Mouse (Mus musculus): ENCODE data around the gene Tns1. TPM values are rescaled to one million over a fixed set of nuclear protein-coding genes. Genes with fewer than 3 reads are reported as not detected.

The Tns1 gene
- total and polyA plus RNA-seq, 3 experiments, result 0.11 TPM; not detected in 2

DNA sequence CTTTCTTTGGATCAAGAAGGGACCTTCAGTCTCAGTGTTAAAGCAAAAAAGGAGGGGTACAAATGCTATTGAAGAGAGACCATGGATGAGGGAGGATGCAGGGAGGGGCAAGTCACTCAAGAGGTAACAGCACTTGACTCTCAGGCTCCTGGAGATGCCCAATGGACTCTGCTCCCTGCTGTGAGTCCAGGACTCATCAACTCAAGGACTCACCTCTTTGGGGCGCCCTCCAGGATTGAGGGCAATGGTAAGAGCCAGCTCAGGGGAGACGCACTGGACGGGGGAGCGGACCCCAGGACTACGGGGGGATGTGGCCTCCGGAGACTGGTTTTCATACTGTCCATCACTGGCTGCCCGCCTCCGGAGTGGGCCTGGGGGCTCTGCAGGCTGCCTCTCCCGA is 182.6 kb downstream of the Tns1 start:
- no peak for DNase-seq (ENCODE audit: low read depth, low spot score)
- no peak for TF ChIP-seq ELF1 (IDR thresholded peaks at IDR 0.05; ENCODE audit: low read depth, low read length)
- TF ChIP-seq ETS1 (IDR thresholded peaks at IDR 0.05; ENCODE audit: low read depth, low read length), result no peak
- no peak for TF ChIP-seq ZKSCAN1 (IDR thresholded peaks at IDR 0.05; ENCODE audit: low read depth, low read length)
- TF ChIP-seq NELFE (IDR thresholded peaks at IDR 0.05; ENCODE audit: low read depth, low read length), result no peak
- TF ChIP-seq MXI1 (IDR thresholded peaks at IDR 0.05; ENCODE audit: low read depth, low read length), result no peak
- TF ChIP-seq MAX (IDR thresholded peaks at IDR 0.05; ENCODE audit: low read length), result no peak
- TF ChIP-seq EP300 (IDR thresholded peaks at IDR 0.05; ENCODE audit: low read depth in 1 of 2, low read length in 2 of 2), result no peak
- TF ChIP-seq SIN3A (IDR thresholded peaks at IDR 0.05; ENCODE audit: low read length), result no peak
- TF ChIP-seq GATA1 (IDR thresholded peaks at IDR 0.05; ENCODE audit: low read depth, low read length), result no peak
- no peak for TF ChIP-seq USF1 (IDR thresholded peaks at IDR 0.05; ENCODE audit: low read depth, low read length)
- TF ChIP-seq HCFC1 (IDR thresholded peaks at IDR 0.05; ENCODE audit: low read depth, low read length), result no peak
- no peak for TF ChIP-seq KAT2A (conservative IDR thresholded peaks at IDR 0.05; ENCODE audit: low read depth, low read length)
- TF ChIP-seq CTCF (IDR thresholded peaks at IDR 0.05 in 2 of 3, conservative IDR thresholded peaks at IDR 0.05 in 1 of 3; ENCODE audit: control insufficient read depth in 1 of 3, insufficient read depth in 1 of 3, low read depth in 2 of 3, low read length in 3 of 3, poor library complexity in 1 of 3, severe bottlenecking in 1 of 3), result no peak
- no peak for TF ChIP-seq CHD2 (IDR thresholded peaks at IDR 0.05; ENCODE audit: low read length)
- no peak for TF ChIP-seq GABPA (IDR thresholded peaks at IDR 0.05; ENCODE audit: low read depth, low read length)
- no peak for TF ChIP-seq MEF2A (IDR thresholded peaks at IDR 0.05; ENCODE audit: extremely low read depth, insufficient replicate concordance, low read depth, low read length, poor library complexity, severe bottlenecking)
- no peak for TF ChIP-seq ZMIZ1 (IDR thresholded peaks at IDR 0.05; ENCODE audit: low read depth, low read length)
- Histone ChIP-seq H3K4me1 (ENCODE audit: control insufficient read depth in 1 of 2, insufficient read depth in 2 of 2, low read length in 2 of 2) (no peaks in the 10 kb centered on the region), H3K79me2 (ENCODE audit: control insufficient read depth, insufficient read depth, low read length, poor library complexity) (no peaks in the 10 kb centered on the region), H3K9ac (ENCODE audit: control insufficient read depth, low read depth, low read length, poor library complexity, severe bottlenecking) (no peak overlapping the region), H3K4me3 (ENCODE audit: control insufficient read depth in 1 of 2, insufficient read depth in 1 of 2, low read depth in 2 of 2, low read length in 2 of 2) (no peak overlapping the region), H3K36me3 (ENCODE audit: control insufficient read depth in 1 of 2, insufficient read depth in 2 of 2, low read length in 2 of 2) (no peaks in the 10 kb centered on the region), H3K27ac (ENCODE audit: control insufficient read depth, low read depth, low read length) (no peak overlapping the region), H3K27me3 (ENCODE audit: control insufficient read depth in 1 of 2, insufficient read depth in 2 of 2, low read length in 2 of 2) (no peaks in the 10 kb centered on the region), H3K9me3 (replicated peaks; ENCODE audit: insufficient read depth, low read length) (no peaks in the 10 kb centered on the region)

DNA sequence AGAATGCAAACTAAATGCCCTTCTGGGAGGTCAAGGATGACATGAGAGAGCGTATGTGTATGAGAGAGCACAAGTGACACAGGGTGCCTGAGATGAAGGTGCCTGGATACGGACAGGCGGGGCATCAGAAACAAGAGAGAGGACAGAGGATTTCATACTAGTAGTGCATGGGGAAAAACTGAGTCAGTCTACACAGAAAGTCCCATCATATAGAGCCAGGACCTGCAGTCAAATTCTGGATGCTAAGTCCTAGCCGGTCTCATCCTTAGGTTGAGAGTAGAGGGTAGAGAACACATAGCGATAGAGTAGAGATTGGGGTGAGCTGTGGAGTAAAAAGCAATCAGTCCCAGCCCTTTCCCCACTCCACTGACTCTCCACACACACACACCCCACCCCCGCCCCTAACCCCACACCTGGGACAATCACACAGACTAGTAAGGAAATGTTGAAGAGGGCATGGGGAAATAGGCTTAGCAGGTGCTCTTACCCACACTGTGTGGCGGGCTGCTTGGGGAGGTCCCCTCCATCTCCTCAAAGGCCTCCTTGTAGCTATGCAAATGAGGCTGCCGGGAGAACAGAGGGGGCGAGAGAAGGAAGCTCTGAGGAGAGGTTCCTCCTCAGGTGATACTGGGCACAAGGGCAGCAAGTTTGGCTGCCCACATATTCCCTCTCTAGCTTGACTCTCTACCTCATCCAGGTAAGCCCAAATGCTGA is 183.6 kb downstream of the Tns1 start:
- Histone ChIP-seq H3K27ac (ENCODE audit: control insufficient read depth, low read depth, low read length) (no peak overlapping the region), H3K9me3 (replicated peaks; ENCODE audit: insufficient read depth, low read length) (no peaks in the 10 kb centered on the region), H3K4me3 (ENCODE audit: control insufficient read depth in 1 of 2, insufficient read depth in 1 of 2, low read depth in 2 of 2, low read length in 2 of 2) (no peak overlapping the region), H3K36me3 (ENCODE audit: control insufficient read depth in 1 of 2, insufficient read depth in 2 of 2, low read length in 2 of 2) (no peaks in the 10 kb centered on the region), H3K27me3 (ENCODE audit: control insufficient read depth in 1 of 2, insufficient read depth in 2 of 2, low read length in 2 of 2) (no peaks in the 10 kb centered on the region), H3K9ac (ENCODE audit: control insufficient read depth, low read depth, low read length, poor library complexity, severe bottlenecking) (no peak overlapping the region), H3K79me2 (ENCODE audit: control insufficient read depth, insufficient read depth, low read length, poor library complexity) (no peaks in the 10 kb centered on the region), H3K4me1 (ENCODE audit: control insufficient read depth in 1 of 2, insufficient read depth in 2 of 2, low read length in 2 of 2) (no peaks in the 10 kb centered on the region)
- TF ChIP-seq CHD2 (IDR thresholded peaks at IDR 0.05; ENCODE audit: low read length) (no peak), TBP (IDR thresholded peaks at IDR 0.05; ENCODE audit: low read depth, low read length) (no peak), NRF1 (IDR thresholded peaks at IDR 0.05; ENCODE audit: insufficient read depth, low read depth, low read length, poor library complexity, severe bottlenecking) (no peak), E2F4 (IDR thresholded peaks at IDR 0.05; ENCODE audit: borderline replicate concordance, low read depth, low read length) (no peak)
- DNase-seq (ENCODE audit: low read depth, low spot score), result no peak
